Mouse (Mus musculus): ENCODE measurements at regions not wholly inside any gene's neighbourhood (a gene's known extent, or its start where the extent isn't known, plus 50 kb on each side); places are given as distances from the start of the nearest gene placed in this dataset.

DNA sequence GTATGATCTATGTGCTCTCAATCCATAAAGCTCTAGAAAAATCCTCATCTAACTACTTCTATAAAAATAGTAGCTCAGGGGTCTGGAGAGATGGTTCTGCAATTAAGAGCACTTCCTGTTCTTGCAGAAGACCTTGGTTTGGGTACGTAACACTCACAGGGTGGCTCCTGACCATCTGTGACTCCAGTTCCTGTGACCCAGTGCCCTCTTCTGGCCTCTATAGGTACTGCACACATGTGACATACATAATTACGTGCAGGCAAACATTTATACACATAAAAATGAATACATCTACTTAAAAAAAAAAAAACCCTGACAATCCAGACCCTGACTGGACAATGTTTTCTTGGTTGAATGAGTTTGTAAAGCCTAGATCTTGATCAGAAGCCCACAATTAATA, 347.2 kb upstream of the Tmpo start:
- Histone ChIP-seq H3K4me1 (ENCODE audit: control insufficient read depth, insufficient read depth, low read length) (no peaks in the 10 kb centered on the region), H3K27ac (ENCODE audit: low read length) (no peak overlapping the region), H3K4me2 (ENCODE audit: low read length) (no peak overlapping the region), H3K36me3 (ENCODE audit: control insufficient read depth, insufficient read depth, low read length) (no peaks in the 10 kb centered on the region), H3K9me3 (replicated peaks; ENCODE audit: control insufficient read depth, low read length, poor library complexity, severe bottlenecking) (no peaks in the 10 kb centered on the region), H3K9ac (ENCODE audit: low read depth, low read length) (no peak overlapping the region), H3K27me3 (ENCODE audit: control insufficient read depth, insufficient read depth, low read depth, low read length) (no peaks in the 10 kb centered on the region), H3K4me3 (ENCODE audit: low read depth, low read length) (no peak overlapping the region)
- no peak for ATAC-seq
- 89% methylated on average over 2 of the region's 2 CpGs for WGBS

DNA sequence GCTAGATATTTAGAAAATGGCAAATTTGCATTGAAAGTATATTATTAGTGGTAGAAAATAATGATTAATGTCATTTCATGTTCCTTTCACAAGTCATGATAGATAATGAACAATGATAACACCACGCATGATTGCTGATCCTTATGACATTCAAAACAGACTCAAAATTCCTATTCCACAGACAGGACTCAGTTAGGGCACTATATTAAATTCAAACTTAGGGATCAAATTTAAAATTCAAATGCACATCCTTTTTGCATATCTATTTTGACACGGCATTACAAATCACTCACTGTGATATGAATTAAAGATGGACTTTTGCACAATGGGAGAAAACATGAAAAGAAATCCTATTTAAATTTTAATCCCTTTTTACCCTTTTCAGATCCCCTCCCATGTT, 340.1 kb upstream of the Tmpo start:
- no peak overlapping the region for H3K4me2 ChIP-seq (ENCODE audit: low read length)
- no peak overlapping the region for H3K9ac ChIP-seq (ENCODE audit: low read depth, low read length)
- WGBS: 39% methylated on average over 2 of the region's 2 CpGs
- no peaks in the 10 kb centered on the region for H3K27me3 ChIP-seq (ENCODE audit: control insufficient read depth, insufficient read depth, low read depth, low read length)
- no peaks in the 10 kb centered on the region for H3K9me3 ChIP-seq (replicated peaks; ENCODE audit: control insufficient read depth, low read length, poor library complexity, severe bottlenecking)
- ATAC-seq: no peak
- no peak overlapping the region for H3K4me3 ChIP-seq (ENCODE audit: low read depth, low read length)
- no peak overlapping the region for H3K27ac ChIP-seq (ENCODE audit: low read length)
- H3K36me3 ChIP-seq (ENCODE audit: control insufficient read depth, insufficient read depth, low read length): no peaks in the 10 kb centered on the region
- H3K4me1 ChIP-seq (ENCODE audit: control insufficient read depth, insufficient read depth, low read length): peaks cover 2% of the 10 kb centered on the region; the same call in 1 of the 2 replicates

DNA sequence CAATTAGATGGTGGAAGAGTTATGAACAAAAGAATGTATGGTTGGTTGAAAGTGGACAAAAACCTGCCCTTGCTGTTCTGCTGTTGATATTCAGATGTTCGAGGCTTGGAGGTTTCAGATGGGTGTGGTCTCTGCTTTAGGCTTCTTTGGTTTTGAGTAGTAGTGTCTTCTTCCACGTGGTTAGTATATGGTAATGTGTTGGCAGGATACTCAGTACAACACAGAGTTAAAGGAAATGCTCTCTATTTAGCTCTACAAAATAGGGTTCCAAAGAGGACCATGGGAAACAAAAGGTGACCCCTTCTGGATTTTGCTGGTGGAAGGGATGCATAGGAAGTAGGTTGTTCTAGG, 333.9 kb upstream of the Tmpo start:
- 53% methylated on average over 2 of the region's 2 CpGs for WGBS
- Histone ChIP-seq H3K27ac (ENCODE audit: low read length) (no peak overlapping the region), H3K9me3 (replicated peaks; ENCODE audit: control insufficient read depth, low read length, poor library complexity, severe bottlenecking) (no peaks in the 10 kb centered on the region), H3K36me3 (ENCODE audit: control insufficient read depth, insufficient read depth, low read length) (no peaks in the 10 kb centered on the region), H3K9ac (ENCODE audit: low read depth, low read length) (no peak overlapping the region), H3K4me3 (ENCODE audit: low read depth, low read length) (no peak overlapping the region), H3K27me3 (ENCODE audit: control insufficient read depth, insufficient read depth, low read depth, low read length) (no peaks in the 10 kb centered on the region), H3K4me1 (ENCODE audit: control insufficient read depth, insufficient read depth, low read length) (no peaks in the 10 kb centered on the region), H3K4me2 (ENCODE audit: low read length) (no peak overlapping the region)
- no peak for ATAC-seq

DNA sequence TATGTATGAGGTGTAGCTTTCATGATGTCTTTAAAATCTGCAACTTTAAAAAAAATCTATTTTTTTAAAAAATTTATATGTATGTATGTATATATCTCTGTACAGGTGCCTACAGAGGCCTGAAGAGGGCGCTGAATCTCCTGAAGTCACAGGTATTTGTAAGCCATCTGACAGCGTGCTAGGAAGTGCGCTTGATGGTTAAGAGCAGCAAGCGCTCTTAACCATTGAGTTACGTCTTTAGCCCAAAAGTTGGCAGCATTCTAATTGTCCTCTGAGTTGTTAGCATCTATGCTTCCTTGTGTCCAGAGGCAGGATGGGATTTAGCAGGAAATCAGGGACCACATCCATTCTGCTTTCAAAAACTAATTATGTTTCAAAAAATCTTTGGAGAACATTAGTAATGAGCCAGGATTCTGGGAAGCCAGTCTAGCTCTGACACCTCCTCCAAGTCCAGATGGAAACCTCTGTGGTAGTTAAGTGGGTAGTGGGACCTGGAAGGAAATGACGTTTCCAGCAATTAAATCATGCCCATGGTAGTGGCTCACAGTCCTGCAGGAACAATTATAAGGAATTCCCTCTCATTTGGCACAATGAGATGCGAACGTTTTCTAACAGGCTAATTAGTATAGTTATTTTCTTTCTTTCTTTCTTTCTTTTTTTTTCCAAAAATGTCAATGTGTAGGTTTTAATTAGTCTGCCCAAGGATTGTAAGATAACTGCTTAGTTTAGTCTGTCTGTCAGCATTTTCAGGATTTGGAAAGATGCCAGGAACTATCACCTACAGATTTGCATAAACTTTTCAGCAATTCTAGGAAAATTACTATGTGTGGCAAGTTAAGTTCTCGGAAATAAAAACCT, 333.3 kb upstream of the Tmpo start:
- H3K9ac ChIP-seq (ENCODE audit: low read depth, low read length): no peak overlapping the region

DNA sequence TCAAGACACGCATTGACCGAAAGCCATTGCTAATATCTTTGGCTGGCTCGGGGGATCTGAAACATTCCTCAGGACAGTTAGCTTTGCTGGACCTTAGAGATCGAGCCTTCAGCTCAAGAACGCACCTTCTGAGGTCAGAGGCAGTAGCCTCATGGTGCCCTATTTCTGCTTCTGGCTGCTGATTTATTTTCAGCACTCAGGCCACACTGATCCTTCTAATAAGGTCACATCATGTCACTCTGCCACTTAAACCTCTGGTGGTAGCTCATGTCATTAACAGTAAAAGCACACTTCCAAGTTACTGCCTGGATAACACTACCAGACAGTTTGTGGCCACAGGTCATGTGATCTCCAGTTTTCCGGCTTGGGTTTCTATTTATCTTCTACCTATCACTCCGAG, 325.9 kb upstream of the Tmpo start:
- H3K4me3 ChIP-seq (ENCODE audit: low read depth, low read length): no peak overlapping the region
- ATAC-seq: no peak
- H3K4me2 ChIP-seq (ENCODE audit: low read length): no peak overlapping the region
- H3K27me3 ChIP-seq (ENCODE audit: control insufficient read depth, insufficient read depth, low read depth, low read length): no peaks in the 10 kb centered on the region
- H3K36me3 ChIP-seq (ENCODE audit: control insufficient read depth, insufficient read depth, low read length): no peaks in the 10 kb centered on the region
- 93% methylated on average over 7 of the region's 7 CpGs for WGBS
- H3K9me3 ChIP-seq (replicated peaks; ENCODE audit: control insufficient read depth, low read length, poor library complexity, severe bottlenecking): no peaks in the 10 kb centered on the region
- H3K4me1 ChIP-seq (ENCODE audit: control insufficient read depth, insufficient read depth, low read length): no peaks in the 10 kb centered on the region
- no peak overlapping the region for H3K27ac ChIP-seq (ENCODE audit: low read length)
- no peak overlapping the region for H3K9ac ChIP-seq (ENCODE audit: low read depth, low read length)

More for the DNA sequence above, 333.3 kb upstream of the Tmpo start:
- H3K4me1 ChIP-seq (ENCODE audit: control insufficient read depth, insufficient read depth, low read length): no peaks in the 10 kb centered on the region
- H3K4me3 ChIP-seq (ENCODE audit: low read depth, low read length): no peak overlapping the region
- no peak overlapping the region for H3K4me2 ChIP-seq (ENCODE audit: low read length)
- ATAC-seq: no peak
- H3K27me3 ChIP-seq (ENCODE audit: control insufficient read depth, insufficient read depth, low read depth, low read length): no peaks in the 10 kb centered on the region
- H3K27ac ChIP-seq (ENCODE audit: low read length): no peak overlapping the region
- WGBS: 79% methylated on average over 9 of the region's 9 CpGs
- H3K9me3 ChIP-seq (replicated peaks; ENCODE audit: control insufficient read depth, low read length, poor library complexity, severe bottlenecking): no peaks in the 10 kb centered on the region
- H3K36me3 ChIP-seq (ENCODE audit: control insufficient read depth, insufficient read depth, low read length): no peaks in the 10 kb centered on the region

DNA sequence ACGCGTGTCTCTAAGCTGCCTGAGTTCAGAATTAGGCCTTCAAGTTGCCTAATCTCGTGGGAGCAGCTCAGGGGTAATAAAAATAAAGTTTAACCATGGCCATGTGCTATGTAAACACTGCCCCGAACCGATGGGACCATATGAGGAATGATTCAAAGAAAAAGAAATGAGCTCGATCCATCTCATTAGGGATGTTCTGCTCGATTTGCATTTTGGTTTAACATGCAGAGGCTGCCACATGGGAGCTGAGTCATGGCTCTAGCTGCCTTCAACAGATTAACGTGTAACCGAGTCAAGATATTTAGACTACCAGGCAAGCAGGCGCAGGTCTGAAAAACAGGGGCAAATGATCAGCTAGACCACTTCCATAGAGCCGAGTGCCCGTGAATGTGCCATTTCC, 323.8 kb upstream of the Tmpo start:
- 55% methylated on average over 12 of the region's 12 CpGs for WGBS
- no peaks in the 10 kb centered on the region for H3K9me3 ChIP-seq (replicated peaks; ENCODE audit: control insufficient read depth, low read length, poor library complexity, severe bottlenecking)

DNA sequence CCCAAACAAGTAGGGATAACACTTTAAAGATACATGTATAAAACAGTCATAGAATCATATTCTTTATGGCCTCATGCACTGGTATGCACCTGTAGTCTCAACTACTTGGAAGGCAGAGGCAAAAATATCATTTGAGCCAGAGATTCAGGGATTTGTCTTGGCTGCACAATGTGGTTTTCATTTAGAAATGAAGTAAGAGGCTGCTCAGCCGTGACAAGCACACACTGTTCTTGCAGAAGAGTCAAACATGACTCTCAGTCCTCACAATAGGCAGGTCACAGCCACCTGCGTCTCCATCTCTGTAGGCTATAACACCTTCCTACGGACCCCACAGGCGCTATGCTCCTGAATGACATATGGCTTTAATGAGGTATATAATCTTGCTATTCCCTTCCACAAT, 317.4 kb upstream of the Tmpo start:
- H3K27ac ChIP-seq (ENCODE audit: low read length): no peak overlapping the region
- H3K36me3 ChIP-seq (ENCODE audit: control insufficient read depth, insufficient read depth, low read length): no peaks in the 10 kb centered on the region
- no peak overlapping the region for H3K4me3 ChIP-seq (ENCODE audit: low read depth, low read length)
- no peak for ATAC-seq
- H3K4me1 ChIP-seq (ENCODE audit: control insufficient read depth, insufficient read depth, low read length): no peaks in the 10 kb centered on the region
- WGBS: 77% methylated on average over 4 of the region's 4 CpGs
- H3K4me2 ChIP-seq (ENCODE audit: low read length): no peak overlapping the region
- no peaks in the 10 kb centered on the region for H3K27me3 ChIP-seq (ENCODE audit: control insufficient read depth, insufficient read depth, low read depth, low read length)
- H3K9me3 ChIP-seq (replicated peaks; ENCODE audit: control insufficient read depth, low read length, poor library complexity, severe bottlenecking): no peaks in the 10 kb centered on the region
- no peak overlapping the region for H3K9ac ChIP-seq (ENCODE audit: low read depth, low read length)

More for the DNA sequence above, 323.8 kb upstream of the Tmpo start:
- Histone ChIP-seq H3K4me1 (ENCODE audit: control insufficient read depth, insufficient read depth, low read length) (no peaks in the 10 kb centered on the region), H3K4me2 (ENCODE audit: low read length) (no peak overlapping the region), H3K27me3 (ENCODE audit: control insufficient read depth, insufficient read depth, low read depth, low read length) (no peaks in the 10 kb centered on the region), H3K27ac (ENCODE audit: low read length) (no peak overlapping the region), H3K9ac (ENCODE audit: low read depth, low read length) (no peak overlapping the region), H3K4me3 (ENCODE audit: low read depth, low read length) (no peak overlapping the region), H3K36me3 (ENCODE audit: control insufficient read depth, insufficient read depth, low read length) (no peaks in the 10 kb centered on the region)
- no peak for ATAC-seq

DNA sequence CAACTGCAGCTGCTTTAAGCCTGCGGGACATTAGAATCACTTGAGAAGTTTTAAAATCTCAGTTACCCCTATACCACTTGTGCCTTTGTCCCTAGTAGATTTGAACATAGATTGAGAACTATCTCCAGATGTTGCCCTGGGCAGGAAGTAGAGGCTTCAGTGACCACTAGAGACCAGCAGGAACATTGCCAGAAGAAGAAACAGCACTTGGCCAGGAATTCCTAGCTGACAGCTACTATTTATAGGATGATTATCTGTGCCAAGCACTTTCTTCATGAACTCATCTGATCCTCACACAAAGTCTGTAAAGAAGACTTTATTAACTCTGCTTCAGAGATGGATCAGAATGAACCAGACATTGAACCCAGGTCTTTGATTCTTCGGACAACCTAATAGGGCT, 283.6 kb upstream of the Tmpo start:
- Histone ChIP-seq H3K27me3 (ENCODE audit: control insufficient read depth, insufficient read depth, low read depth, low read length) (no peaks in the 10 kb centered on the region), H3K9ac (ENCODE audit: low read depth, low read length) (no peak overlapping the region), H3K27ac (ENCODE audit: low read length) (no peak overlapping the region), H3K4me1 (ENCODE audit: control insufficient read depth, insufficient read depth, low read length) (no peaks in the 10 kb centered on the region), H3K9me3 (replicated peaks; ENCODE audit: control insufficient read depth, low read length, poor library complexity, severe bottlenecking) (no peaks in the 10 kb centered on the region), H3K4me3 (ENCODE audit: low read depth, low read length) (no peak overlapping the region), H3K36me3 (ENCODE audit: control insufficient read depth, insufficient read depth, low read length) (no peaks in the 10 kb centered on the region), H3K4me2 (ENCODE audit: low read length) (no peak overlapping the region)
- WGBS: 99% methylated on average over 2 of the region's 2 CpGs
- ATAC-seq: no peak

DNA sequence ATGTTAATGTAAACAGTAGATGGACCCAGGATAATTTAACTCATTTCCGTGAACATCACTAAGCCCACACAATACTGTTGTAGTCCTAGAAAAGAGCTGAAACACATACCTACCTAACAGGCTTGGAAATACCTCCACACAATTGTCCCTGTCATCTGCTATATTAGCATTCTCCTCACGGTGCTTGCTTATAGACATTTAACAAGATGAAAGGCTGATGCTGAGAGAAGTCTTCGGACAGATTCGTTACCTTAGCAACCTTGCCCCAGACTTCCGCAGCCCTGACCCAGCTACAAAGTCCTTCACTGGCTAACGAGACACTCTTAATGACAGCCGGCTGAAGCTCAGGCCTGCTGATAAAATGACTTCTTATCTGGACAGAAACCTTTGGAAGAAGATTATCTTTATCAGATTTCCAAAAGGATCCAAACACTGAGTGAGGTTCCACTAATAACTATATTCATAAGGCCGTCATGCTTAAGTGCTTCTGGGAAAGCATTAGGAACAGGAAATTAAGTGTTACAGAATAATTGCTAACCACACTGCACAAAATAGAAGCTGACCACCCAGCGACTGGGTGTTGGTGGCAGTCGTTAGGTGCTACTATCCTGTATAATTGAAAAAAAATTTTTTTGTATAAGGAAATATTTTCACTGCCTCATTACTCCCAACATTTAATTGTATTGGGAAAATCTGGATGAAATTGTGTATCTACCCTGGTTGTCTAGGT, 267.0 kb upstream of the Tmpo start:
- Histone ChIP-seq H3K27ac (ENCODE audit: low read length) (peak overlapping the region; percentile 19), H3K27me3 (ENCODE audit: control insufficient read depth, insufficient read depth, low read depth, low read length) (no peaks in the 10 kb centered on the region), H3K9ac (ENCODE audit: low read depth, low read length) (no peak overlapping the region), H3K9me3 (replicated peaks; ENCODE audit: control insufficient read depth, low read length, poor library complexity, severe bottlenecking) (no peaks in the 10 kb centered on the region), H3K4me2 (ENCODE audit: low read length) (no peak overlapping the region; the same call in 1 of the 2 replicates), H3K36me3 (ENCODE audit: control insufficient read depth, insufficient read depth, low read length) (no peaks in the 10 kb centered on the region), H3K4me1 (ENCODE audit: control insufficient read depth, insufficient read depth, low read length) (peaks cover 14% of the 10 kb centered on the region), H3K4me3 (ENCODE audit: low read depth, low read length) (no peak overlapping the region)
- 8% methylated on average over 10 of the region's 10 CpGs for WGBS
- ATAC-seq: peak; percentile 78
